Mouse (Mus musculus): ENCODE results near the gene Msantd1. TPM values are rescaled to one million over a fixed set of nuclear protein-coding genes. Genes with fewer than 3 reads are reported as not detected.

Msantd1 gene
- polyA plus RNA-seq, 1 experiment from 2014 or later: 0.22 TPM

GRCm38 (mm10) chr5:34931091-34931490, 23.3 kb downstream of the Msantd1 start:
- no peak for DNase-seq
- Histone ChIP-seq H3K27ac (ENCODE audit: low read depth) (peak overlapping the region; percentile 65), H3K4me1 (ENCODE audit: insufficient read depth) (peaks cover 32% of the 10 kb centered on the region), H3K36me3 (replicated peaks; ENCODE audit: insufficient read depth, low read length) (no peaks in the 10 kb centered on the region), H3K4me2 (ENCODE audit: low read depth, low read length) (peak overlapping the region; percentile 43; the same call in 1 of the 2 replicates), H3K9me3 (ENCODE audit: low read length) (no peaks in the 10 kb centered on the region), H3K4me3 (ENCODE audit: low read depth, low read length) (no peak overlapping the region), H3K9ac (replicated peaks) (0 out of 2 replicates have a peak overlapping the region, but pooled peaks have one; percentile 12), H3K27me3 (ENCODE audit: insufficient read depth, low read length) (no peaks in the 10 kb centered on the region)
- ATAC-seq: no peak
- TF ChIP-seq CTCF (IDR thresholded peaks at IDR 0.05; ENCODE audit: low read depth) (no peak), EP300 (IDR thresholded peaks at IDR 0.05; ENCODE audit: low read depth) (no peak)
- 65% methylated on average over 2 of the region's 2 CpGs for WGBS (ENCODE audit: insufficient replicate concordance)

- DNase-seq (no peak), ATAC-seq (no peak)
- 59% methylated on average over 11 of the region's 11 CpGs for WGBS (ENCODE audit: insufficient replicate concordance)
- H3K36me3 ChIP-seq (replicated peaks; ENCODE audit: insufficient read depth, low read length): no peaks in the 10 kb centered on the region
- peak overlapping the region; percentile 65 for H3K27ac ChIP-seq (ENCODE audit: low read depth)
- TF ChIP-seq CTCF (IDR thresholded peaks at IDR 0.05; ENCODE audit: low read depth) (no peak), EP300 (IDR thresholded peaks at IDR 0.05; ENCODE audit: low read depth) (no peak)
- H3K4me3 ChIP-seq (ENCODE audit: low read depth, low read length): no peak overlapping the region
- peaks cover 32% of the 10 kb centered on the region for H3K4me1 ChIP-seq (ENCODE audit: insufficient read depth)
- no peaks in the 10 kb centered on the region for H3K27me3 ChIP-seq (ENCODE audit: insufficient read depth, low read length)
- H3K4me2 ChIP-seq (ENCODE audit: low read depth, low read length): no peak overlapping the region
- no peaks in the 10 kb centered on the region for H3K9me3 ChIP-seq (ENCODE audit: low read length)
- no peak overlapping the region for H3K9ac ChIP-seq (replicated peaks)
Observed at GRCm38 (mm10) chr5:34931516-34932457, 24.0 kb downstream of the Msantd1 start.

- WGBS (ENCODE audit: insufficient replicate concordance): 39% methylated on average over 4 of the region's 4 CpGs
- Histone ChIP-seq H3K9me3 (ENCODE audit: low read length) (no peaks in the 10 kb centered on the region), H3K27me3 (ENCODE audit: insufficient read depth, low read length) (no peaks in the 10 kb centered on the region), H3K9ac (replicated peaks) (no peak overlapping the region), H3K4me1 (ENCODE audit: insufficient read depth) (peaks cover 32% of the 10 kb centered on the region), H3K36me3 (replicated peaks; ENCODE audit: insufficient read depth, low read length) (no peaks in the 10 kb centered on the region), H3K27ac (ENCODE audit: low read depth) (peak overlapping the region; percentile 65; the same call in 1 of the 2 replicates), H3K4me3 (ENCODE audit: low read depth, low read length) (no peak overlapping the region), H3K4me2 (ENCODE audit: low read depth, low read length) (no peak overlapping the region)
- no peak for DNase-seq
- ATAC-seq: no peak
- TF ChIP-seq EP300 (IDR thresholded peaks at IDR 0.05; ENCODE audit: low read depth) (no peak), CTCF (IDR thresholded peaks at IDR 0.05; ENCODE audit: low read depth) (no peak)
Observed at GRCm38 (mm10) chr5:34932458-34932806, 24.6 kb downstream of the Msantd1 start.

- no peak overlapping the region for H3K27ac ChIP-seq (ENCODE audit: low read depth)
- TF ChIP-seq EP300 (IDR thresholded peaks at IDR 0.05; ENCODE audit: low read depth): no peak
- peak; percentile 76 for TF ChIP-seq CTCF (IDR thresholded peaks at IDR 0.05; ENCODE audit: low read depth)
- no peak overlapping the region for H3K4me3 ChIP-seq (ENCODE audit: low read depth, low read length)
- ATAC-seq (no peak), DNase-seq (no peak)
- peaks cover 32% of the 10 kb centered on the region for H3K4me1 ChIP-seq (ENCODE audit: insufficient read depth)
- no peaks in the 10 kb centered on the region for H3K36me3 ChIP-seq (replicated peaks; ENCODE audit: insufficient read depth, low read length)
- WGBS (ENCODE audit: insufficient replicate concordance): 90% methylated on average over 1 of the region's 1 CpGs
- no peak overlapping the region for H3K9ac ChIP-seq (replicated peaks)
- H3K27me3 ChIP-seq (ENCODE audit: insufficient read depth, low read length): no peaks in the 10 kb centered on the region
- H3K4me2 ChIP-seq (ENCODE audit: low read depth, low read length): no peak overlapping the region
- no peaks in the 10 kb centered on the region for H3K9me3 ChIP-seq (ENCODE audit: low read length)
Observed at GRCm38 (mm10) chr5:34933461-34933860, 25.6 kb downstream of the Msantd1 start.

- Histone ChIP-seq H3K27me3 (ENCODE audit: insufficient read depth, low read length) (no peaks in the 10 kb centered on the region), H3K9ac (replicated peaks) (no peak overlapping the region), H3K4me2 (ENCODE audit: low read depth, low read length) (no peak overlapping the region), H3K27ac (ENCODE audit: low read depth) (no peak overlapping the region), H3K4me3 (ENCODE audit: low read depth, low read length) (no peak overlapping the region), H3K36me3 (replicated peaks; ENCODE audit: insufficient read depth, low read length) (no peaks in the 10 kb centered on the region), H3K4me1 (ENCODE audit: insufficient read depth) (no peaks in the 10 kb centered on the region), H3K9me3 (ENCODE audit: low read length) (no peaks in the 10 kb centered on the region)
- WGBS (ENCODE audit: insufficient replicate concordance): 71% methylated on average over 10 of the region's 10 CpGs
- no peak for DNase-seq
- no peak for TF ChIP-seq CTCF (IDR thresholded peaks at IDR 0.05; ENCODE audit: low read depth)
- no peak for TF ChIP-seq EP300 (IDR thresholded peaks at IDR 0.05; ENCODE audit: low read depth)
- ATAC-seq: no peak
Observed at GRCm38 (mm10) chr5:34941710-34942470, 34.1 kb downstream of the Msantd1 start.

GRCm38 (mm10) chr5:34943428-34943827, 35.6 kb downstream of the Msantd1 start:
- no peak for TF ChIP-seq CTCF (IDR thresholded peaks at IDR 0.05; ENCODE audit: low read depth)
- no peak for TF ChIP-seq EP300 (IDR thresholded peaks at IDR 0.05; ENCODE audit: low read depth)
- H3K9me3 ChIP-seq (ENCODE audit: low read length): no peaks in the 10 kb centered on the region
- no peak overlapping the region for H3K4me2 ChIP-seq (ENCODE audit: low read depth, low read length)
- no peaks in the 10 kb centered on the region for H3K27me3 ChIP-seq (ENCODE audit: insufficient read depth, low read length)
- DNase-seq (no peak), ATAC-seq (peak; percentile 47; the same call in 1 of the 2 replicates)
- no peak overlapping the region for H3K27ac ChIP-seq (ENCODE audit: low read depth)
- peaks cover 3% of the 10 kb centered on the region; the same call in 1 of the 2 replicates for H3K4me1 ChIP-seq (ENCODE audit: insufficient read depth)
- WGBS (ENCODE audit: insufficient replicate concordance): 28% methylated on average over 3 of the region's 3 CpGs
- no peak overlapping the region for H3K9ac ChIP-seq (replicated peaks)
- no peaks in the 10 kb centered on the region for H3K36me3 ChIP-seq (replicated peaks; ENCODE audit: insufficient read depth, low read length)
- H3K4me3 ChIP-seq (ENCODE audit: low read depth, low read length): no peak overlapping the region

All from liver, postnatal 0 days (tissue).